Mouse (Mus musculus) small intestine, adult 2 months (tissue): Measurements from ENCODE around the gene Slc13a2. TPM values are rescaled to one million over a fixed set of nuclear protein-coding genes. Genes with fewer than 3 reads are reported as not detected.
A peak's percentile ranks its signal among the peaks of the same experiment; 100 is the strongest.

Source experiments
- H3K27ac ChIP-seq: fragments of 200-500 bp; 2 replicates; pipeline ENCODE4 v1.5.1; 2012; ENCODE audit warnings: low read depth, low read length, control low read depth, inconsistent platforms; ENCODE audit not compliant: insufficient read depth
- H3K27me3 ChIP-seq: fragments of 200-500 bp; 2 replicates; pipeline ENCODE4 v1.6.1; 2012; ENCODE audit warnings: mild to moderate bottlenecking, moderate library complexity, low read length, inconsistent platforms; ENCODE audit not compliant: control insufficient read depth, insufficient read depth
- H3K36me3 ChIP-seq: fragments of 200-500 bp; 2 replicates; pipeline ENCODE4 v1.6.1; 2012; ENCODE audit warnings: mild to moderate bottlenecking, low read length, control low read depth, inconsistent platforms; ENCODE audit not compliant: control insufficient read depth, insufficient read depth
- H3K4me1 ChIP-seq: fragments of 200-500 bp; 2 replicates; pipeline ENCODE4 v1.6.1; 2012; ENCODE audit warnings: low read length, inconsistent platforms, mixed read lengths; ENCODE audit not compliant: control insufficient read depth, insufficient read depth, insufficient read length
- H3K4me3 ChIP-seq: fragments of 200-500 bp; 2 replicates; pipeline ENCODE4 v1.5.1; 2012; ENCODE audit warnings: low read depth, mild to moderate bottlenecking, control low read depth, inconsistent platforms, low read length, moderate library complexity
- CTCF ChIP-seq: fragments of 200-500 bp; IDR thresholded peaks from 2 replicates; pipeline ENCODE4 v1.5.1; 2012; ENCODE audit warnings: low read depth, mild to moderate bottlenecking, control low read depth, inconsistent platforms, low read length, moderate library complexity, mixed read lengths; ENCODE audit not compliant: insufficient replicate concordance, insufficient read length; ENCODE audit errors: extremely low read depth
- POLR2A ChIP-seq: fragments of 200-500 bp; IDR thresholded peaks from 2 replicates; pipeline ENCODE4 v1.6.1; 2012; ENCODE audit warnings: low read depth, mild to moderate bottlenecking, control low read depth, inconsistent platforms, low read length, moderate library complexity
- WGBS: fragments of 180-500 bp; shearing (Covaris S2); methylation state at CpG from one replicate; pipeline ENCODE4 v1.1.7; 2018; 5-methylcytosine and 5-hydroxymethylcytosine counted together
- polyA plus RNA-seq: library from polyadenylated mRNA; depleted of rRNA; stranded (reverse); fragments of >200 nt; gene quantifications from 2 replicates; pipeline ENCODE4 v1.2.3, GENCODE M21; 2012

The Slc13a2 gene
- polyA plus RNA-seq, 1 experiment = 374 TPM

DNA sequence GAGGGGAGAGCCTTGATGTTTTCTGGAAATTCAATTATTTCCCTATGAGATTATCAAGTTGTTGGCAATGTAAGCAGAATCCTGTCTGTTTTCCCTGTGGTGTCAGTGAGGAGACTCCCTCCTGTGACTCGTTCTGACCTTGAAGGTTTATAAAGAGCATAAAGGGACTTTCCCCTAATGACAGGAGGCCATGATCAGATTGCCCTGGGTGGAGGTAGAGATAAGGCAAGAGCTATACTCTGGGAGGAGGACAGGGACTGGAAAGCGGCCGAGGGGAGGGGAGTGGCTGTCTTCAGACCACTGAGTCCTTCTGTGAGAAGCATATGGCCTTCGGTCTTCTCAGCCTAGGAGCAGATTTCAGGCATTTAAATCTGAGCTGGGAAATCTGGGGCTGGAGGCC lies 12.0 kb upstream of the Slc13a2 start:
- Histone ChIP-seq H3K4me1 (peaks cover 32% of the 10 kb centered on the region), H3K27me3 (no peaks in the 10 kb centered on the region), H3K27ac (peak overlapping the region; percentile 96), H3K36me3 (no peaks in the 10 kb centered on the region), H3K4me3 (no peak overlapping the region)
- TF ChIP-seq POLR2A = peak; percentile 50; the same call in 1 of the 2 replicates
- no peak for TF ChIP-seq CTCF
- WGBS = 20% methylated on average over 4 of the region's 4 CpGs

DNA sequence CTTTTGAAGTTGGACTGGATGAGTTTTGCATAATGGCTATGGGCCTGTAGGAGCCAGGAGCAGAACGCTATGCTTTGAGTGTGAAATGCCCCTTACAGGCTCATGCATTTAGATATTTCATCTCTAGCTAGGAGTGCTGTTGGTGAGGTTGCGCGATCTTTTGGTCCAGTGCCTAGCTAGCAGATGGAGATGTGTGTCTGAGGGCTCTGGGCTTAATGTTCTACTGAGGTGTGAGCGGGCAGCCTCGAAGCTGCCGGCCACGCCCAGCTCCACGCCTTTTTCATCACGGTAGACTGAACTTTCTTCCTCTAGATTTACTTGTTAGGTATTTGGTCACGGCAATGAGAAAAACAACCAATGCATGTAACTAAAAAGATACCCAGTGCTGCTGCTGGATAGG lies 9.2 kb upstream of the Slc13a2 start:
- 23% methylated on average over 10 of the region's 10 CpGs for WGBS
- H3K4me1 ChIP-seq = peaks cover 35% of the 10 kb centered on the region
- no peak overlapping the region for H3K4me3 ChIP-seq
- no peak for TF ChIP-seq CTCF
- no peaks in the 10 kb centered on the region for H3K27me3 ChIP-seq
- H3K36me3 ChIP-seq = no peaks in the 10 kb centered on the region
- peak overlapping the region; percentile 93 for H3K27ac ChIP-seq

DNA sequence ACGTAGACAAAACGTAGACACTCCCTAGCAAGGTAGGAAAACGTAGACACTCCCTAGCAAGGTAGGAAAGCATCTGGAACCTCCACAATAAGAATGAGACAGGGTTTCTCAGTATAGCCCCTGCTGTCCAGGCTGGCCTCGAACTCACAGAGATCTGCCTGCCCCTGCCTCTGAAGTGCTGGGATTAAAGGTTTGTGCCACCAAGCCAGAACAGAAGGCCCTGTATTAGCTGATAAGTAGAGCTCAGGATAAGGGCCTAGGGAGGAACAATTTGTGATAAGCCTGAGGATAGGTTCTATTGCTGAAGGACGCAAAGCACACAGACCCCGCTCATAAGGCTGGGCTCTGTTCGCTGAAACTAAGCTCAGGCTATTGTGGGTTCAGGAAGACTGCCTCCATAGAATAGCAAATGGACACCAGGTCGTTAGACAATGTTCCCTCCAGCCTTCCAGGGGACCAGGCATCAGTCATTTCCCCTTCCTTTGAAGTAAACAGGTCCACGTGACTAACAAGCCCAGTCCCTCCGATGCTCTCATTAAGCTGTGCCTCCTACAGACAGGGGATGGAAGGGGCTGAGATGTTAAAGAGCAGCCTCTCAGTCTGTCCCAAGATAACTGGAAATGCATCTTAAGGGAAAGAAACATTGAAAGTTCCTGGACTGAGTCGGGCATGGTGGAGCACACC lies 8.3 kb upstream of the Slc13a2 start:
- TF ChIP-seq POLR2A (no peak; the same call in 1 of the 2 replicates), CTCF (no peak)
- H3K27me3 ChIP-seq = no peaks in the 10 kb centered on the region
- no peak overlapping the region for H3K4me3 ChIP-seq
- H3K36me3 ChIP-seq = no peaks in the 10 kb centered on the region
- H3K4me1 ChIP-seq = peaks cover 27% of the 10 kb centered on the region; the same call in 1 of the 2 replicates
- H3K27ac ChIP-seq = peak overlapping the region; percentile 87
- 58% methylated on average over 11 of the region's 11 CpGs for WGBS

DNA sequence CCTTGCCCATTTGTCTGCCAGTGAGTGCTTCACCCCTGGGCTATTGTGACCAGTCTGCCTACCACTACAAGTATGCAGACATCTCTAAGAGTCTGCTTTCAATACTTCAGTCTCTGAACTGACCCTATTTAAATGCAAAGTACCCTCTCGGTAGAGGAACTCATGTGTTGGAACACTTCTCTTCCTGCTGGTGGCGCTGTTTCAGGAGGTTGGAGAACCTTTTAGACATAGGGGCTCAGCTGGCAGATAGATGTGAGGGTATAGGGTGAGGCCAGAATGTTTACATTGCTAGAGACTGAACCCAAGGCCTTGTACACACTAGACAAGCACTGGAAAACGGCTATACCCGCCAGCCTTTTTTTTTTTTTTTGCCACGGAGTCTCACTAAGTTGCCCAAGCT lies 6.3 kb upstream of the Slc13a2 start:
- H3K27ac ChIP-seq = peak overlapping the region; percentile 52
- WGBS = 72% methylated on average over 5 of the region's 5 CpGs
- H3K27me3 ChIP-seq = no peaks in the 10 kb centered on the region
- TF ChIP-seq POLR2A (no peak), CTCF (no peak)
- H3K4me1 ChIP-seq = peaks cover 12% of the 10 kb centered on the region; the same call in 1 of the 2 replicates
- no peak overlapping the region for H3K4me3 ChIP-seq
- no peaks in the 10 kb centered on the region for H3K36me3 ChIP-seq

DNA sequence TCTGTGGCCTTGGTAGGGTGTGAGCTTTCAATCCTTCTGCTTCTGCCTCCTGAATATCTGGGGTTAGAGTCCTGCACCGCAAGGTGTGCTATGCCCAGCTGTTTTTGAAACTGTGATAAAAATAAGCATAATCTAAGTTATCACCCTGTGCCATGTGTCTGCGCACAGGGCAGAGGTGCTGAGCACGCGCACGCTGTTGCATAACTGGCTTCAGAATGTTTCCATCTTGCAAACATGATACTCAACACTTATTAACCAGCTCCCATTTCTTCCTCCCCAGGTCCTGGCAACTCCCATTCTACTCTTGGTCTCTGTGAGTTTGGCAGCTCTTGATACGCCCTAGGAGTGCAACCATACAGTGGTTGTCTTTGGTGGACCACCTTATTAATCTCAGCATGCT lies 5.6 kb upstream of the Slc13a2 start:
- peak overlapping the region; percentile 87 for H3K27ac ChIP-seq
- TF ChIP-seq POLR2A = no peak
- TF ChIP-seq CTCF = no peak
- 34% methylated on average over 6 of the region's 6 CpGs for whole genome bisulfite sequencing

DNA sequence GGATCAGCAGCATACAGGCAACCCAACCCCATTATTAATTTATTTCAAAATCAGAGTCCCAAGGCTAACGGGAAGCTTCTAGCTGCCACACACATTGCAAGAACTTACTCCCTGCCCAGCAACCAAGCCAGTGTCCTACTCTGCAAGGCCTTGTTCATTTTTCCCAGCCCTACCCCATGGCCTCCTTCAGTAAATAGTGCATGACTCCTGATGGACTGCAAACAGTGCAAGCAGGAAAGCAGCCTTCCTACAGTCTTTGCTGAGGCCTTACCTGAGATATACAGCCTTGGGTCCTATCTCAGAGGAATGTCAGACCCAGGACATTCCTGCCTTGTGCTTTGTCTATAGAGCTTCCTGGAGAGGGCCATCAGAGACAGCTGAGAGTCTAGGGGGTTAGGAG lies 3.6 kb upstream of the Slc13a2 start:
- H3K27me3 ChIP-seq = no peaks in the 10 kb centered on the region
- H3K36me3 ChIP-seq = peaks cover 3% of the 10 kb centered on the region
- H3K4me3 ChIP-seq = no peak overlapping the region
- WGBS = 89% methylated on average over 1 of the region's 1 CpGs
- peaks cover 14% of the 10 kb centered on the region for H3K4me1 ChIP-seq
- H3K27ac ChIP-seq = no peak overlapping the region
- TF ChIP-seq CTCF = no peak
- no peak for TF ChIP-seq POLR2A

More for the DNA sequence above, 5.6 kb upstream of the Slc13a2 start:
- Histone ChIP-seq H3K27me3 (no peaks in the 10 kb centered on the region), H3K36me3 (no peaks in the 10 kb centered on the region), H3K4me3 (no peak overlapping the region), H3K4me1 (peaks cover 14% of the 10 kb centered on the region)

DNA sequence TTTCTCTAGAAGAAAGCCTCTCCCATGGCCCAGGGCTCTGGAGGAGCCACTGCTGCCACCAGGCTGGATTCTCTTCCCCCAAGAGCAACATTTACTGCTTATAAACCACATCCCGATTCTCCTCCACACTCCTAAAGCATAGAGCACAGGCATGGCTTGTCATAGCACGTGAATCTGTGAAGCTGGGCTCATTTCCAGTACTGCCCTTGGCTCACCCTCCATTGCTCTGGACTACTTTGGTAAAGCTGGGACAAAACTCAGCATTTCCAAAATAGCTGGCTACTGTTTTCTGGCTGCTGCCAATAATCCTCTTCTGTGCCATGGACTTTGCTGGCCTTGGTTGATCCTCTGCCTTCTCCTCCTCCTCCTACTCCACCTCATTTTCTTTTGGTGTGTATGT lies 2.3 kb upstream of the Slc13a2 start:
- Histone ChIP-seq H3K27ac (no peak overlapping the region), H3K4me1 (peaks cover 14% of the 10 kb centered on the region), H3K27me3 (no peaks in the 10 kb centered on the region), H3K36me3 (peaks cover 9% of the 10 kb centered on the region), H3K4me3 (no peak overlapping the region)
- 80% methylated on average over 2 of the region's 2 CpGs for WGBS
- TF ChIP-seq POLR2A = no peak
